12 mouse cellular contexts compared by ENCODE assay signal in genomic region chr1:34227676-34228075, GRCm38 (mm10).
"Had no signal": no experiment of that assay in that cellular context is flagged by ENCODE, and none has a peak within 500 bp of the region (broad histone marks: within the 10 kb centered on the region; RNA-seq: fewer than 3 reads in every experiment).

No protein-coding gene starts in this region.

- H3K4me1 ChIP-seq: liver, embryonic 15.5 days; megakaryocyte, embryonic 14.5 days; midbrain, embryonic 15.5 days; neural tube, embryonic 12.5 days had no signal

- H3K27me3 ChIP-seq: limb, embryonic 13.5 days; liver, embryonic 15.5 days; megakaryocyte, embryonic 14.5 days; midbrain, embryonic 15.5 days; neural tube, embryonic 12.5 days had no signal

- H3K4me2 ChIP-seq: limb, embryonic 13.5 days; liver, embryonic 11.5 days; liver, embryonic 15.5 days; midbrain, embryonic 11.5 days; midbrain, embryonic 15.5 days; neural tube, embryonic 12.5 days had no signal

- ATAC-seq: intestine, postnatal 0 days; midbrain, embryonic 15.5 days had no signal

- H3K9ac ChIP-seq: limb, embryonic 13.5 days; liver, embryonic 15.5 days; midbrain, embryonic 15.5 days; neural tube, embryonic 12.5 days had no signal

- H3K4me3 ChIP-seq: layer of hippocampus, adult 2 months; limb, embryonic 13.5 days; liver, embryonic 15.5 days; megakaryocyte, embryonic 14.5 days; midbrain, embryonic 15.5 days; neural tube, embryonic 12.5 days had no signal

- DNase-seq: thymus, postnatal 4 days had no signal

- H3K27ac ChIP-seq: layer of hippocampus, adult 2 months; limb, embryonic 13.5 days; liver, embryonic 15.5 days; macrophage; midbrain, embryonic 15.5 days; neural tube, embryonic 12.5 days; stomach, postnatal 0 days had no signal

- H3K9me3 ChIP-seq: limb, embryonic 13.5 days; liver, embryonic 15.5 days; megakaryocyte, embryonic 14.5 days; midbrain, embryonic 15.5 days; neural tube, embryonic 12.5 days had no signal
